Mouse (Mus musculus): ENCODE results near the gene Mxra8.

GRCm38 (mm10) chr4:155841651-155842270 lies 2.3 kb downstream of the Mxra8 start:
- TF ChIP-seq CTCF (IDR thresholded peaks at IDR 0.05; ENCODE audit: extremely low read depth, insufficient read depth, low read length), result no peak
- TF ChIP-seq POLR2A (IDR thresholded peaks at IDR 0.05; ENCODE audit: extremely low read depth, insufficient read depth, low read length), result no peak
